Comparison of ENCODE assay signal across 12 mouse cellular contexts in genomic region chr12:31896295-31896694, GRCm38 (mm10). TPM values are rescaled to one million over a fixed set of nuclear protein-coding genes. Genes with fewer than 3 reads are reported as not detected.
A peak's percentile ranks its signal among the peaks of the same experiment; 100 is the strongest.
DNase-seq lines count a peak whose midpoint lies in the region; ATAC-seq and TF ChIP-seq lines count a peak whose summit lies in the region.
"Had no signal": no experiment of that assay in that cellular context is flagged by ENCODE, and none has a peak within 500 bp of the region (broad histone marks: within the 10 kb centered on the region; RNA-seq: fewer than 3 reads in every experiment).

No protein-coding gene starts in this region.

- H3K9ac ChIP-seq in embryonic facial prominence, embryonic 12.5 days = no peak overlapping the region
- no peak overlapping the region for H3K9ac ChIP-seq in hindbrain, embryonic 13.5 days
- no peak overlapping the region for H3K9ac ChIP-seq in midbrain, embryonic 15.5 days
- H3K9ac ChIP-seq: embryonic facial prominence, embryonic 13.5 days; heart, embryonic 12.5 days; limb, embryonic 15.5 days had no signal

- TF ChIP-seq CTCF in kidney, adult 2 months (conservative IDR thresholded peaks at IDR 0.05; ENCODE audit: insufficient read depth, insufficient read length, low read depth, low read length) = no peak

- H3K4me1 ChIP-seq in embryonic facial prominence, embryonic 12.5 days = peaks cover 18% of the 10 kb centered on the region
- H3K4me1 ChIP-seq in hindbrain, embryonic 13.5 days (replicated peaks) = peaks cover 32% of the 10 kb centered on the region
- peaks cover 30% of the 10 kb centered on the region for H3K4me1 ChIP-seq in midbrain, embryonic 15.5 days
- H3K4me1 ChIP-seq in kidney, adult 2 months (ENCODE audit: control insufficient read depth, insufficient read depth, low read length) = no peaks in the 10 kb centered on the region

- ATAC-seq in embryonic facial prominence, embryonic 12.5 days (ENCODE audit: insufficient number of reproducible peaks, insufficient read depth, low FRiP score, low TSS enrichment) = no peak
- peak; percentile 47 for ATAC-seq in hindbrain, embryonic 13.5 days (ENCODE audit: low FRiP score)
- 0 out of 2 replicates have a peak, but pooled peaks have one; percentile 41 for ATAC-seq in midbrain, embryonic 15.5 days (replicated peaks)
- ATAC-seq: intestine, postnatal 0 days had no signal

- WGBS in embryonic facial prominence, embryonic 12.5 days = 21% methylated on average over 5 of the region's 5 CpGs
- WGBS in hindbrain, embryonic 13.5 days = 22% methylated on average over 5 of the region's 5 CpGs
- 18% methylated on average over 5 of the region's 5 CpGs for WGBS in midbrain, embryonic 15.5 days
- 61% methylated on average over 5 of the region's 5 CpGs for WGBS in kidney, adult 2 months

- no peak for TF ChIP-seq POLR2A in kidney, adult 2 months (IDR thresholded peaks at IDR 0.05; ENCODE audit: low read depth, low read length)

- H3K27ac ChIP-seq in embryonic facial prominence, embryonic 12.5 days = 0 out of 2 replicates have a peak overlapping the region, but pooled peaks have one; percentile 6
- peak overlapping the region; percentile 70 for H3K27ac ChIP-seq in hindbrain, embryonic 13.5 days
- peak overlapping the region; percentile 69 for H3K27ac ChIP-seq in midbrain, embryonic 15.5 days
- H3K27ac ChIP-seq in kidney, adult 2 months (ENCODE audit: insufficient read depth, low read depth, low read length) = no peak overlapping the region
- H3K27ac ChIP-seq: embryonic facial prominence, embryonic 13.5 days; limb, embryonic 15.5 days had no signal

- H3K4me3 ChIP-seq in embryonic facial prominence, embryonic 12.5 days = no peak overlapping the region
- H3K4me3 ChIP-seq in hindbrain, embryonic 13.5 days = no peak overlapping the region
- no peak overlapping the region for H3K4me3 ChIP-seq in midbrain, embryonic 15.5 days
- H3K4me3 ChIP-seq in kidney, adult 2 months (ENCODE audit: insufficient read depth, low read depth, low read length) = no peak overlapping the region
- H3K4me3 ChIP-seq: embryonic facial prominence, embryonic 13.5 days; heart, embryonic 12.5 days; limb, embryonic 15.5 days had no signal

- no peaks in the 10 kb centered on the region for H3K27me3 ChIP-seq in embryonic facial prominence, embryonic 12.5 days
- H3K27me3 ChIP-seq in hindbrain, embryonic 13.5 days = no peaks in the 10 kb centered on the region
- H3K27me3 ChIP-seq in midbrain, embryonic 15.5 days (replicated peaks) = no peaks in the 10 kb centered on the region
- no peaks in the 10 kb centered on the region for H3K27me3 ChIP-seq in kidney, adult 2 months (replicated peaks; ENCODE audit: control insufficient read depth, insufficient read depth, low read length)
- H3K27me3 ChIP-seq: embryonic facial prominence, embryonic 13.5 days; heart, embryonic 12.5 days; limb, embryonic 15.5 days had no signal

- H3K4me2 ChIP-seq in embryonic facial prominence, embryonic 12.5 days (replicated peaks) = no peak overlapping the region
- no peak overlapping the region for H3K4me2 ChIP-seq in hindbrain, embryonic 13.5 days
- no peak overlapping the region for H3K4me2 ChIP-seq in midbrain, embryonic 15.5 days
- H3K4me2 ChIP-seq: embryonic facial prominence, embryonic 13.5 days; heart, embryonic 12.5 days; limb, embryonic 15.5 days had no signal

- no peaks in the 10 kb centered on the region for H3K9me3 ChIP-seq in embryonic facial prominence, embryonic 12.5 days
- no peaks in the 10 kb centered on the region for H3K9me3 ChIP-seq in hindbrain, embryonic 13.5 days
- no peaks in the 10 kb centered on the region for H3K9me3 ChIP-seq in midbrain, embryonic 15.5 days
- H3K9me3 ChIP-seq: embryonic facial prominence, embryonic 13.5 days; heart, embryonic 12.5 days; limb, embryonic 15.5 days had no signal

- peak; percentile 2 for DNase-seq in embryo, embryonic 10 days (ENCODE audit: low spot score)
- DNase-seq in embryo, embryonic 11 days = no peak
- DNase-seq in kidney, postnatal 25 days = no peak
- no peak for DNase-seq in right cerebral cortex, postnatal 4 days
- no peak for DNase-seq in kidney, adult 2 months

- no peaks in the 10 kb centered on the region for H3K36me3 ChIP-seq in embryonic facial prominence, embryonic 12.5 days
- H3K36me3 ChIP-seq in hindbrain, embryonic 13.5 days = peaks cover 3% of the 10 kb centered on the region; the same call in 1 of the 2 replicates
- no peaks in the 10 kb centered on the region for H3K36me3 ChIP-seq in midbrain, embryonic 15.5 days (replicated peaks)
- no peaks in the 10 kb centered on the region for H3K36me3 ChIP-seq in kidney, adult 2 months (ENCODE audit: control insufficient read depth, insufficient read depth, low read length)

RNA-seq across cellular contexts. Expression of gene Hbp1, which starts 54.0 kb away (rescaled TPM):
- 128 and 133 TPM in 2 replicates for polyA plus RNA-seq in embryonic facial prominence, embryonic 12.5 days (2016; fragmentation: Nextera tagmentation; extraction: Ambion mirVana)
- 66.7 and 68.0 TPM in 2 replicates for polyA plus RNA-seq in hindbrain, embryonic 13.5 days (2015; fragmentation: Nextera tagmentation; extraction: Ambion mirVana)
- 48.3 and 49.2 TPM in 2 replicates for polyA plus RNA-seq in midbrain, embryonic 15.5 days (2015; fragmentation: Nextera tagmentation; extraction: Ambion mirVana)
- polyA plus RNA-seq in kidney, adult 2 months (2012; rRNA removed) = 67.5 and 68.2 TPM in 2 replicates
